Mouse (Mus musculus): ENCODE results near the gene Eomes. TPM values are rescaled to one million over a fixed set of nuclear protein-coding genes. Genes with fewer than 3 reads are reported as not detected.

The Eomes gene
- total RNA-seq (2017), result 1.7 and 2.2 TPM in 2 replicates

DNA sequence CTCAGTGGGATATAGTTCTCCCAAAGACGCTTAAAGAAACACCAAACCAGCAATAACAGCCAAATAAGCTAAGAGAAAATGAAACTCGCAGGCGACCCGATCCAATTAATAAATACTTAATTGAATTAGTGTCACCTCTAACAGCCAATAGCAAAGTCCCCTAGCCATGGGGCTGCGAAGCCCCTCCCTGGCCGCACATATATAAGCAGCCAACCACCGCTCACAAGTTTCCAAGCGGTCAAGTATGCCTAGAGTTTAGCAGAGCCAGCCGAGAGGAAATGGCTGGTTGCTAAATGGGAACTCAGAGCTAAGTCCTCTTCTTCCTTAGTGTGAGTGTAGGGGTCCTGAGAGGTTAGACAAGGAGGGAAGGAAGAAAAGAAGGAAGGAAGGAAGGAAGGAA lies at the start of gene Eomes:
TSS of gene Eomes (plus strand) at position 252 of the 400 bp plus-strand sequence.
- no peak for ATAC-seq (ENCODE audit: extremely low read depth, insufficient number of reproducible peaks, low FRiP score, poor library complexity, severe bottlenecking)

DNA sequence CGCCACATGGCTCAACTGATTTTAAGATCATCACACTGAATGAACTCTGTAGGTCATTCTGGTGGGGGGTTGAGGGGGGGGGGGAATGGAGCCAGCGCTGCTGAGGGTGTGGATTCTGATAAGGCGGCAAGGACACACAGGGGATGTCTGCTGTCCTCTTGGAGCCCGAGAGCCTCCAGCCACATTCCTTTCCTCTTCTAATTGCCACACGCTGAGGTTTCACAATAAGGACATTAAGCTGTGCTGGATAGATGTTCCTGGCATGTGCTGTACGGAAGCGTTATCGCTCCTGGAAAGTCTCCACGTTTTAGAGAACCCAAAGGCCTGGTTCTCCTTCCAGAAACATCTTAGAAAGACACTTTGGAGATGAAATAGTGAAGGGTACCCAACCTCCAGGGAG lies 33.2 kb upstream of the Eomes start:
- ATAC-seq (ENCODE audit: extremely low read depth, insufficient number of reproducible peaks, low FRiP score, poor library complexity, severe bottlenecking), result no peak

- ATAC-seq (ENCODE audit: extremely low read depth, insufficient number of reproducible peaks, low FRiP score, poor library complexity, severe bottlenecking), result no peak
Observed at GRCm38 (mm10) chr9:118449336-118449735, 28.7 kb upstream of the Eomes start.

DNA sequence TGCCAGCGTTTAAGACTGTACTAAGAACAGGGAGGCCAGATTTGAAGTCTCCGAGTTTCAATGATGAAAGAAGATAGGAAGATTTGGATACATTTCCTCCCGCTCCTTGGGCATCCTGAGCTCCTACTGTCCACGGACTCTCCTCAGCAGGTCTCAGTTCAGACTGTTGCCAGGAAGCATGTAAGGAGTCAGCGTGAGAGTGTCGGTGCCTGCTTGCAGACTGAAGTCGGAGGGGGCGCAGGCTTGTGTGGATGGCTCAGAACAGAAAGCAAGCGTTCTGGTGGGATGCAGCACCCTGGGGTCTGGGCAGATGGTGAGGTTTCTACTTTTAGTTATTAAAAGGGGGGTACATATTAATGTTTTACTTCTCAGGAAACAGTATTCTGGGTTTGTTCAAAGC lies 24.6 kb upstream of the Eomes start:
- ATAC-seq (ENCODE audit: extremely low read depth, insufficient number of reproducible peaks, low FRiP score, poor library complexity, severe bottlenecking), result no peak

GRCm38 (mm10) chr9:118455188-118455845 lies 22.7 kb upstream of the Eomes start:
- no peak for ATAC-seq (ENCODE audit: extremely low read depth, insufficient number of reproducible peaks, low FRiP score, poor library complexity, severe bottlenecking)

GRCm38 (mm10) chr9:118456405-118456804 lies 21.6 kb upstream of the Eomes start:
- no peak for ATAC-seq (ENCODE audit: extremely low read depth, insufficient number of reproducible peaks, low FRiP score, poor library complexity, severe bottlenecking)

- no peak for ATAC-seq (ENCODE audit: extremely low read depth, insufficient number of reproducible peaks, low FRiP score, poor library complexity, severe bottlenecking)
Observed at GRCm38 (mm10) chr9:118458039-118458438, 20.0 kb upstream of the Eomes start.

- ATAC-seq (ENCODE audit: extremely low read depth, insufficient number of reproducible peaks, low FRiP score, poor library complexity, severe bottlenecking), result no peak
Observed at GRCm38 (mm10) chr9:118464031-118464430, 14.0 kb upstream of the Eomes start.

DNA sequence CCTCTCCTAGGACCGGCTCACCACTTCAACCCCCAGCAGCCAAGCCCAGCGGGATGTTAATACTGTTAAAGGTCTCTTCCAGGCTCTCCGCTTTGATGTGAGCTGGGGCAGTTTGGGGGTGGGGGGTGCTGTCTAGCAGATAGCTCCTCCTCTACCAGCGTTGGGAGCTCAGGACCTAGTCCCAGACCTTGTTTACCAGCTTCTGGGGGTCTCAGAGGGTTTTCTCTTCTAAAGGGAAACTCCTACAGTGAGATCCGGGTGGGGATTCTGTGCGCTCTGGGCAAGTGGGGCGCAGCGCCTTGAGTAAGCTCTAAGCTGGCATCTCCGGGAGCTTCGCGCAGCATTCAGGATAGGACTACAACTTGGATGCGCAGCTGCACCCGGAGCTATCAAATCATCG lies 9.7 kb upstream of the Eomes start:
- ATAC-seq (ENCODE audit: extremely low read depth, insufficient number of reproducible peaks, low FRiP score, poor library complexity, severe bottlenecking), result no peak

DNA sequence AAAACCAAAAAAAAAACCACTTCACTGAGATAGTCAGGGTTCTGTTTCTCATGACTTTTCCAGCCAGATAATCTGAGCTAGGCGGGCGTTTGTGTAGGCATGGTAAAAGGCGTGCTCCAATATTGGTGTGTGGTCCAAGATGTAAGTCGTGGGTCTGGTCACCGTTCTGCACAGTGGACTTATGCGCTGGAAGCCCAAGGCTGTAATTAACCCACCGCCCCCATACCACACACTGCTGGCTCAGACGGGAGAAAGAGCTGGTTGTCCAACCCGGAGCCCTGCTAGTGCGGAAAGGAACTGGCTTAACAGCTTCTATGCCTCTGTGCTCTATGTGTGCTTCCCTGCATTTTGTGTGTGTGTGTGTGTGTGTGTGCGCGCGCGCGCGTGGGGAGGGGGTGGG lies 8.7 kb upstream of the Eomes start:
- ATAC-seq (ENCODE audit: extremely low read depth, insufficient number of reproducible peaks, low FRiP score, poor library complexity, severe bottlenecking), result no peak

DNA sequence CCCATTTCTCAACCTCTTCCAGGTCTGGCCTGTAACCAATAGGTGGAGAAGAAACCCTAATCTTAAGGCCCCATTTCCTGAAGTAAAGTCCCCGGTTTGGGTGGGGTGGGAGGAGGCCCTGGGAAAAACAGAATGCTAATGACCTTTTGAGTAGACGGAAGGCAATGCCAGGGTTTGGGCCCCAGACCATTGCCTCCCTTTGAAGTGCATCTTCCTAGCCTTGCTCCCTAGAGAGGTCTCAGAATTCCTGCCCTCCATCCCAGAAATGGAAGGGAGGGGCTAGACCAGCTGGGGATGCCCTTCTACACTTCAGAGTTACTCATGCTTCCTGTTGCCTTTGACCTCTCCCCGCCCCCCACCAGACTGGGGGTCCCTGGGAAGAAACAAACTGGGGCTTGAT lies 6.7 kb upstream of the Eomes start:
- no peak for ATAC-seq (ENCODE audit: extremely low read depth, insufficient number of reproducible peaks, low FRiP score, poor library complexity, severe bottlenecking)

DNA sequence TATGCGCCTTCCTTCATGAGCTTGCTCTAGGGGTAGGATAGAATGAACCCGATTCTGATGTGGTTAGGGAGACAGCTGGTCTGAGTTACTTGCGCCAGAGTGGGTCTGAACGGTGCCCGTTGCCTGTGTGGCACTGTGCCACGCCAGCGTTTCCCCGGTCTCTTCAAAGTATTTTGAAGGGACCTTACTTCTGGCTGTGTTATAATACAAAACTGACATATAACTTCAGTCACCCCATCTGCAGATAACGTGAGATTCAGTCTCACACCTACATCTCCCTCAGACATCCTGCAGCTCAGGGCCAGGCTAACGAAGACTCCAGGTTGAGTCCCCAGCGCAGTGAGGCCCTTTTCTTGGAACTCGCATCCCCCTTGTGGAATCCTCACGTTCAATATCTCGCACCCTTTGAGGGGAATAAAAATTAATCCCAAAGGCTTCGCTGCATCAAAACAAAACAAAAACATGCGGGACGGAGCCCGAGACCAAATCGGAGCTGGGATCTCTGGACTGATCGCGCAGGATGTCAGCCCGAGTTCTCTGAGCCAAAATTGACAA lies 1.7 kb upstream of the Eomes start:
- no peak for ATAC-seq (ENCODE audit: extremely low read depth, insufficient number of reproducible peaks, low FRiP score, poor library complexity, severe bottlenecking)

DNA sequence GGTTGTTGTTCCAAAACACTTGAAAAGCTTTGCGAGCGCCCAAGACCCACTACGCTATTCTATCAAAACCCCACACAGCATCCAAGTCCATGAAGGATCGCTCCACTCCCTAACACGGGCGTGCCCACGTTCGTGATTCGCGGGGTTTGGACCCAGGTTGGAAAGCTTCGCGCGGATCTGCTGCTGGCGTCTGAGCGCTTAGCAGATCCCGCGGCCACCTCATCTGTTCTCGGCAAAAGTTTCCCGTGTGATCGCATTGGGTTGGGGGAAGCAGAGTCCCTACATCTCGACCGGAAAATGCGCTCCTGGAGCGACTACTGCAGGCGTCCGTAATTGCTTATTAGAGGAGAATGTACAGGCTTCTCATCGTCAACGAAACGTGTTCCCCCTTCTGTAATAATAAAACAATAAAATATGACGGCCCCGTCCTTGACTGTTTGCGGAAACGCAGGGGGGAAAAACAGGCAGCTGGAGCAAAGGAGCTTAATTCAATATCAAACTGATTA lies 1.2 kb upstream of the Eomes start:
- ATAC-seq (ENCODE audit: extremely low read depth, insufficient number of reproducible peaks, low FRiP score, poor library complexity, severe bottlenecking), result no peak

GRCm38 (mm10) chr9:118477281-118477931 lies 606 bp upstream of the Eomes start:
- ATAC-seq (ENCODE audit: extremely low read depth, insufficient number of reproducible peaks, low FRiP score, poor library complexity, severe bottlenecking), result no peak

DNA sequence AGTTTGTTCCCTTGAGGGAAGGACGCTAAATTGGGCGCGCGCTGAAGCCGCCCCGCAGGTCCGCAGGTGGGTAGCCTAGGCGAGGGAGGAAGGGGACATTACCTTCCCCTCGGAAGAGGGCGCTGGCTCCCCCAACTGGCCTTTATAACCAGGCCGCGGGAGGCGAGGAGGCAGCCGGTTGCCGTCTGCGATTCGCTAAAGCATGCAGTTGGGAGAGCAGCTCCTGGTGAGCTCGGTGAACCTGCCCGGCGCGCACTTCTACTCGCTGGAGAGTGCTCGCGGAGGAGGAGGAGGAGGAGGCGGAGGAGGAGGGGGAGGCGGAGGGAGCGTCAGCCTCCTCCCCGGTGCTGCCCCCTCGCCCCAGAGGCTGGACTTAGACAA lies 436 bp downstream of the Eomes start:
- ATAC-seq (ENCODE audit: extremely low read depth, insufficient number of reproducible peaks, low FRiP score, poor library complexity, severe bottlenecking), result no peak

DNA sequence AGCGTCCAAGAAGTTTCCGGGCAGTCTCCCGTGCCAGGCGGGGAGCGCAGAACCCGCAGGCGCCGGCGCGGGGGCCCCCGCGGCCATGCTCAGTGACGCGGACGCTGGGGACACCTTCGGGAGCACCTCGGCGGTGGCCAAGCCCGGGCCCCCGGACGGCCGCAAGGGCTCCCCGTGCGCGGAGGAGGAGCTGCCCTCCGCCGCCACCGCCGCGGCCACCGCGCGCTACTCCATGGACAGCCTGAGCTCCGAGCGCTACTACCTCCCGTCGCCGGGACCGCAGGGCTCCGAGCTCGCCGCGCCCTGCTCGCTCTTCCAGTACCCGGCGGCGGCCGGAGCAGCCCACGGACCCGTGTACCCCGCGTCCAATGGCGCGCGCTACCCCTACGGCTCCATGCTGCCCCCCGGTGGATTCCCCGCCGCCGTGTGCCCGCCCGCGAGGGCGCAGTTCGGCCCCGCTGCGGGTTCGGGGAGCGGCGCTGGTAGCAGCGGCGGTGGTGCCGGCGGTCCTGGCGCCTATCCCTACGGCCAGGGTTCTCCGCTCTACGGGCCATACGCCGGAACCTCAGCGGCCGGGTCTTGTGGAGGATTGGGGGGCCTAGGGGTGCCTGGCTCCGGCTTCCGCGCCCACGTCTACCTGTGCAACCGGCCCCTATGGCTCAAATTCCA lies 961 bp downstream of the Eomes start:
- no peak for ATAC-seq (ENCODE audit: extremely low read depth, insufficient number of reproducible peaks, low FRiP score, poor library complexity, severe bottlenecking)

GRCm38 (mm10) chr9:118479508-118480291 lies 1.7 kb downstream of the Eomes start:
- ATAC-seq (ENCODE audit: extremely low read depth, insufficient number of reproducible peaks, low FRiP score, poor library complexity, severe bottlenecking), result no peak

DNA sequence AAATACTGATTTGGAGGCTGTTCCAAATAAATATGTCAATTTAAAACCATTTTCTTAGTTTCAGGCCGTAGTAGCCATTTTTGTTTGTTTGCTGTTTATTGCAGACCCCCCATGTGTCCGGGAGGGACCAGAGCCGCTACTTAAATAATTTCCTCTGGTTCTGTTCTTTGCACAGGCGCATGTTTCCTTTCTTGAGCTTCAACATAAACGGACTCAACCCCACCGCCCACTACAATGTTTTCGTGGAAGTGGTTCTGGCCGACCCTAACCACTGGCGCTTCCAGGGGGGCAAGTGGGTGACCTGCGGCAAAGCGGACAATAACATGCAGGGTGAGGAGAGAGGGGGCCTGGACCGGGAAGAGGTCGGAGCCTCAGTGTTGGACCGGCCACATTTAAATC lies 2.3 kb downstream of the Eomes start:
- no peak for ATAC-seq (ENCODE audit: extremely low read depth, insufficient number of reproducible peaks, low FRiP score, poor library complexity, severe bottlenecking)

DNA sequence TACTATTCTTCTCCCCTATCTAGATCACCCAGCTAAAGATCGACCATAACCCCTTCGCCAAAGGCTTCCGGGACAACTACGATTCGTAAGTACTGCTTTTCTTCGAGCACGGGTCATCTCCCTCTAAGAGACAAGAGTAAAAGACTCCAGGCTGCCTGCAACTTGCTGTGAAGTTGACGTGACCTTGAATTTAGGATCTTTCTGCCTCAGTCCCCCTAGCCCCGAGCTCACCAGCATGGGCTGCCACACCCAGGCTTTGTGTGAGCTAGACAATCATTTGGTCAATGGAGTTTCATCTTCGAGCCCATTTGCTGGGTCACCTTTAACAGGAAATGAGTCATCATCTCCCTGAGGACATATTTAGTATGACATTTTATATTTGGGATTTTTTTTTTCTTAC lies 4.2 kb downstream of the Eomes start:
- ATAC-seq (ENCODE audit: extremely low read depth, insufficient number of reproducible peaks, low FRiP score, poor library complexity, severe bottlenecking), result no peak
